Comparison of ENCODE assay signal across 13 mouse cellular contexts in the genomic region with DNA sequence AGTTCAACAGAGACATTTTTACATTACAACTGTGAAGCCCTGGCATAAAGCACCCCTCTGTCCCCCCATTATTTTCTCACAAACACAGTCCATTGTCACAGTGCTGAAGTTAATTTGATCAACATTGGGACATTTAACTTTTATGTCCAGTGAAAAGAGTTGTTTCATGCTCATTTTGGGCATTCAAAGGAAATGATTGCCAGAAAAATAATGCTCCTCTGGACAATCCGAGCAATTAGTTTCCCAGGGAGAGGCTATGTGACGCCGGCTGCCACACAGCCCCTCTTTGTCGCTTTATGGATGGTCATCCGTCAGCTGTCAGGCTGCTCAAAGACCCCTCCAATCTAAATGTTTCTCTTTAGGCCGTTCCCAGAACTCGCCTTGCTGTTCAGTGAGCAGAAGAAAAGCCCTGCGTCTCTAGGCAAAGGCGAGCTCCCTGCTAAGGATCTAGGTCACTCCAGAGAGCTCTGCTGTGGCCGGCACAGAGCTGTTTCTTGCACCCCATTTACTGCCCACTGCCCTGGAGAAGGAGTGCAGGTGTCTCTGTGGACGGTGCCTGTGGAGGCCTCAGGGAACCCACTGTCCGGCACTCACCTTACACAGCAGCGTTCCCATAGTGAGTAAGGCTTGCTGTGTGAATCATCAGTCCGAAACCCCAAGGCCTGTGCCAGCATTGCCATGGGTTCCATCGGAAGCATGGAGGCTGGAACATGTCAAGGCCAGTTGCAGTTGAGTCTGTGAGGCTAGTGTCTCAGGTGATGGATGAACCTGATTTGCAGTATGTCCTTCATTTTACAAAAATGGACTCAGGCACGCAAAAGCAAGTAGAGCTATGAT. TPM values are rescaled to one million over a fixed set of nuclear protein-coding genes. Genes with fewer than 3 reads are reported as not detected.
DNase-seq lines count a peak whose midpoint lies in the region; ATAC-seq lines count a peak whose summit lies in the region.
"Had no signal": no experiment of that assay in that cellular context is flagged by ENCODE, and none has a peak within 500 bp of the region (broad histone marks: within the 10 kb centered on the region; RNA-seq: fewer than 3 reads in every experiment).

No protein-coding gene starts in this region.

- H3K27me3 ChIP-seq in forebrain, embryonic 11.5 days (ENCODE audit: control insufficient read depth, insufficient read depth, low read length), result peaks cover 79% of the 10 kb centered on the region
- no peaks in the 10 kb centered on the region for H3K27me3 ChIP-seq in heart, embryonic 12.5 days (replicated peaks)
- H3K27me3 ChIP-seq: heart, embryonic 13.5 days had no signal

- H3K4me3 ChIP-seq in forebrain, embryonic 11.5 days (ENCODE audit: low read depth, low read length), result no peak overlapping the region
- no peak overlapping the region for H3K4me3 ChIP-seq in heart, embryonic 12.5 days
- H3K4me3 ChIP-seq: heart, embryonic 13.5 days had no signal

- peaks cover 17% of the 10 kb centered on the region for H3K4me1 ChIP-seq in forebrain, embryonic 11.5 days (replicated peaks; ENCODE audit: control insufficient read depth, insufficient read depth, low read length)
- H3K4me1 ChIP-seq in heart, embryonic 12.5 days (replicated peaks), result no peaks in the 10 kb centered on the region
- H3K4me1 ChIP-seq: heart, embryonic 13.5 days had no signal

- 0 out of 2 replicates have a peak overlapping the region, but pooled peaks have one; percentile 3 for H3K27ac ChIP-seq in forebrain, embryonic 11.5 days (ENCODE audit: low read depth, low read length)
- H3K27ac ChIP-seq in heart, embryonic 12.5 days (ENCODE audit: poor library complexity, severe bottlenecking), result no peak overlapping the region
- H3K27ac ChIP-seq: heart, embryonic 13.5 days had no signal

- 30% methylated on average over 16 of the region's 16 CpGs for WGBS in forebrain, embryonic 11.5 days
- 84% methylated on average over 16 of the region's 16 CpGs for WGBS in heart, embryonic 12.5 days

- no peaks in the 10 kb centered on the region for H3K9me3 ChIP-seq in forebrain, embryonic 11.5 days (ENCODE audit: control insufficient read depth, low read length)
- no peaks in the 10 kb centered on the region for H3K9me3 ChIP-seq in heart, embryonic 12.5 days (replicated peaks)
- H3K9me3 ChIP-seq: heart, embryonic 13.5 days had no signal

- ATAC-seq in forebrain, embryonic 11.5 days (replicated peaks; ENCODE audit: low FRiP score), result peak; percentile 37; the same call in 1 of the 2 replicates
- no peak for ATAC-seq in heart, embryonic 12.5 days (ENCODE audit: insufficient number of reproducible peaks, low FRiP score)

- H3K9ac ChIP-seq in forebrain, embryonic 11.5 days (ENCODE audit: low read length), result no peak overlapping the region
- H3K9ac ChIP-seq in heart, embryonic 12.5 days, result no peak overlapping the region
- H3K9ac ChIP-seq: heart, embryonic 13.5 days had no signal

- H3K36me3 ChIP-seq in forebrain, embryonic 11.5 days (ENCODE audit: control insufficient read depth, insufficient read depth, low read length), result no peaks in the 10 kb centered on the region
- peaks cover 76% of the 10 kb centered on the region for H3K36me3 ChIP-seq in heart, embryonic 12.5 days

- no peak overlapping the region for H3K4me2 ChIP-seq in forebrain, embryonic 11.5 days (ENCODE audit: low read depth, low read length, severe bottlenecking)
- H3K4me2 ChIP-seq in heart, embryonic 12.5 days, result no peak overlapping the region
- H3K4me2 ChIP-seq: heart, embryonic 13.5 days had no signal

- DNase-seq in adrenal gland, adult (ENCODE audit: inconsistent age in 2 of 2, low spot score in 1 of 2), result peak; percentile 86 to 91
- DNase-seq in adrenal gland, postnatal 4 days (ENCODE audit: low spot score in 2 of 2), result no peak
- no peak for DNase-seq in forebrain, embryonic 11.5 days (ENCODE audit: low spot score)
- peak; percentile 77 for DNase-seq in mesoderm, embryonic 11.5 days (ENCODE audit: low read depth, low spot score)
- DNase-seq in retina, embryonic 14.5 days (ENCODE audit: low spot score), result peak; percentile 75
- DNase-seq in heart, adult 11 months, result no peak
- no peak for DNase-seq in layer of hippocampus, postnatal 36 days
- DNase-seq: right cerebral cortex, postnatal 4 days; thymus, postnatal 14 days had no signal

RNA-seq across cellular contexts. Expression of gene Nkx6-2, which starts 51.8 kb away (rescaled TPM):
- total RNA-seq in adrenal gland, postnatal 4 days (2021), result not detected
- 6.4 and 7.2 TPM in 2 replicates for polyA plus RNA-seq in forebrain, embryonic 11.5 days (2014; fragmentation: Nextera tagmentation; extraction: Ambion mirVana)
- not detected in 2 replicates for polyA plus RNA-seq in heart, embryonic 12.5 days (2016; fragmentation: Nextera tagmentation; extraction: Ambion mirVana)
- 1 to 10 TPM; 9.2 to 9.9 TPM for total RNA-seq in layer of hippocampus, postnatal 36 days (2021)
- total RNA-seq: G1E had no signal
- polyA plus RNA-seq: G1E; liver, embryonic 16.5 days had no signal

Comparison
In these comparisons a context has a peak if more than half of its experiments do, and no peak if none do; other contexts are left out.
1. DNase-seq: peak in adrenal gland, adult (2 of 2), mesoderm, embryonic 11.5 days (single experiment) and retina, embryonic 14.5 days (single experiment); none in adrenal gland, postnatal 4 days (0 of 2), forebrain, embryonic 11.5 days (single experiment), heart, adult 11 months (single experiment) and layer of hippocampus, postnatal 36 days (0 of 2).
2. RNA of gene Nkx6-2, which starts 51.8 kb away (total RNA-seq): 9.2 to 9.9 TPM in layer of hippocampus, postnatal 36 days; not detected in adrenal gland, postnatal 4 days; every median in the first group is over 4 times any median in the second.